Mouse (Mus musculus): ENCODE data around the gene Neu3. TPM values are rescaled to one million over a fixed set of nuclear protein-coding genes. Genes with fewer than 3 reads are reported as not detected.

Neu3 gene
- total and polyA plus RNA-seq, 3 experiments = 3.1 to 3.5 TPM; not detected in 1

GRCm38 (mm10) chr7:99797911-99798647 is 30.1 kb downstream of the Neu3 start (continued):
- TF ChIP-seq USF2 (IDR thresholded peaks at IDR 0.05; ENCODE audit: borderline replicate concordance in 1 of 2, insufficient read depth in 1 of 2, low read depth in 1 of 2, low read length in 2 of 2) = no peak
- no peak for TF ChIP-seq EP300 (IDR thresholded peaks at IDR 0.05; ENCODE audit: low read depth in 1 of 2, low read length in 2 of 2)
- TF ChIP-seq POLR2A (IDR thresholded peaks at IDR 0.05; ENCODE audit: control insufficient read depth in 1 of 2, insufficient read depth in 1 of 2, low read depth in 1 of 2, low read length in 2 of 2, poor library complexity in 1 of 2) = no peak

- Histone ChIP-seq H3K4me3 (ENCODE audit: control insufficient read depth in 1 of 2, insufficient read depth in 1 of 2, low read depth in 2 of 2, low read length in 2 of 2) (no peak overlapping the region), H3K79me2 (ENCODE audit: control insufficient read depth, insufficient read depth, low read length, poor library complexity) (no peaks in the 10 kb centered on the region), H3K27ac (ENCODE audit: control insufficient read depth, low read depth, low read length) (no peak overlapping the region), H3K9ac (ENCODE audit: control insufficient read depth, low read depth, low read length, poor library complexity, severe bottlenecking) (no peak overlapping the region), H3K9me3 (replicated peaks; ENCODE audit: insufficient read depth, low read length) (no peaks in the 10 kb centered on the region), H3K4me1 (ENCODE audit: control insufficient read depth in 1 of 2, insufficient read depth in 2 of 2, low read length in 2 of 2) (peaks cover 0 to 15% of the 10 kb centered on the region in 2 experiments; a peak in 1 of 4 replicates), H3K27me3 (ENCODE audit: control insufficient read depth in 1 of 2, insufficient read depth in 2 of 2, low read length in 2 of 2) (no peaks in the 10 kb centered on the region), H3K36me3 (ENCODE audit: control insufficient read depth in 1 of 2, insufficient read depth in 2 of 2, low read length in 2 of 2) (no peaks in the 10 kb centered on the region)
- DNase-seq (ENCODE audit: low read depth, low spot score) = no peak
- TF ChIP-seq POLR2AphosphoS2 (IDR thresholded peaks at IDR 0.05; ENCODE audit: low read length) = no peak
- no peak for TF ChIP-seq MAZ (IDR thresholded peaks at IDR 0.05; ENCODE audit: low read depth, low read length)
- TF ChIP-seq RAD21 (IDR thresholded peaks at IDR 0.05; ENCODE audit: low read depth, low read length) = no peak
- TF ChIP-seq CTCF (IDR thresholded peaks at IDR 0.05 in 2 of 3, conservative IDR thresholded peaks at IDR 0.05 in 1 of 3; ENCODE audit: control insufficient read depth in 1 of 3, insufficient read depth in 1 of 3, low read depth in 2 of 3, low read length in 3 of 3, poor library complexity in 1 of 3, severe bottlenecking in 1 of 3) = no peak
- no peak for TF ChIP-seq ELF1 (IDR thresholded peaks at IDR 0.05; ENCODE audit: low read depth, low read length)
- no peak for TF ChIP-seq SIN3A (IDR thresholded peaks at IDR 0.05; ENCODE audit: low read length)
- no peak for TF ChIP-seq HCFC1 (IDR thresholded peaks at IDR 0.05; ENCODE audit: low read depth, low read length)
- TF ChIP-seq ZNF384 (IDR thresholded peaks at IDR 0.05; ENCODE audit: low read depth, low read length) = no peak
- TF ChIP-seq JUND (IDR thresholded peaks at IDR 0.05; ENCODE audit: low read depth, low read length) = no peak
Observed at GRCm38 (mm10) chr7:99797261-99797660, 31.0 kb downstream of the Neu3 start.

- Histone ChIP-seq H3K27me3 (ENCODE audit: control insufficient read depth in 1 of 2, insufficient read depth in 2 of 2, low read length in 2 of 2) (peaks cover 0 to 3% of the 10 kb centered on the region in 2 experiments; a peak in 3 of 4 replicates), H3K4me3 (ENCODE audit: control insufficient read depth in 1 of 2, insufficient read depth in 1 of 2, low read depth in 2 of 2, low read length in 2 of 2) (no peak overlapping the region), H3K9ac (ENCODE audit: control insufficient read depth, low read depth, low read length, poor library complexity, severe bottlenecking) (no peak overlapping the region), H3K27ac (ENCODE audit: control insufficient read depth, low read depth, low read length) (no peak overlapping the region), H3K9me3 (replicated peaks; ENCODE audit: insufficient read depth, low read length) (no peaks in the 10 kb centered on the region), H3K79me2 (ENCODE audit: control insufficient read depth, insufficient read depth, low read length, poor library complexity) (no peaks in the 10 kb centered on the region), H3K36me3 (ENCODE audit: control insufficient read depth in 1 of 2, insufficient read depth in 2 of 2, low read length in 2 of 2) (no peaks in the 10 kb centered on the region), H3K4me1 (ENCODE audit: control insufficient read depth in 1 of 2, insufficient read depth in 2 of 2, low read length in 2 of 2) (peaks cover 0 to 15% of the 10 kb centered on the region in 2 experiments; a peak in 1 of 4 replicates)
- no peak for TF ChIP-seq POLR2A (IDR thresholded peaks at IDR 0.05; ENCODE audit: control insufficient read depth in 1 of 2, insufficient read depth in 1 of 2, low read depth in 1 of 2, low read length in 2 of 2, poor library complexity in 1 of 2)
- no peak for TF ChIP-seq TCF12 (IDR thresholded peaks at IDR 0.05; ENCODE audit: low read depth, low read length)
- TF ChIP-seq ETS1 (IDR thresholded peaks at IDR 0.05; ENCODE audit: low read depth, low read length) = no peak
- TF ChIP-seq NELFE (IDR thresholded peaks at IDR 0.05; ENCODE audit: low read depth, low read length) = no peak
- TF ChIP-seq CHD1 (IDR thresholded peaks at IDR 0.05; ENCODE audit: low read depth, low read length) = no peak
- TF ChIP-seq ELF1 (IDR thresholded peaks at IDR 0.05; ENCODE audit: low read depth, low read length) = no peak
- TF ChIP-seq ZMIZ1 (IDR thresholded peaks at IDR 0.05; ENCODE audit: low read depth, low read length) = no peak
- TF ChIP-seq E2F4 (IDR thresholded peaks at IDR 0.05; ENCODE audit: borderline replicate concordance, low read depth, low read length) = no peak
- TF ChIP-seq ZKSCAN1 (IDR thresholded peaks at IDR 0.05; ENCODE audit: low read depth, low read length) = no peak
- TF ChIP-seq NRF1 (IDR thresholded peaks at IDR 0.05; ENCODE audit: insufficient read depth, low read depth, low read length, poor library complexity, severe bottlenecking) = no peak
- no peak for TF ChIP-seq UBTF (IDR thresholded peaks at IDR 0.05; ENCODE audit: borderline replicate concordance, insufficient read depth, low read depth, low read length)
- TF ChIP-seq MYC (IDR thresholded peaks at IDR 0.05; ENCODE audit: low read depth, low read length) = no peak
- no peak for TF ChIP-seq MAFK (IDR thresholded peaks at IDR 0.05; ENCODE audit: borderline replicate concordance, low read depth, low read length)
- DNase-seq (ENCODE audit: low read depth, low spot score) = no peak
Observed at GRCm38 (mm10) chr7:99796471-99796870, 31.7 kb downstream of the Neu3 start.
